Mouse (Mus musculus) liver, embryonic 14.5 days (tissue): ENCODE measurements around the gene Tef.

Source experiments
- CTCF ChIP-seq: IDR thresholded peaks from 2 replicates; pipeline ENCODE4 v1.5.1; 2016; ENCODE audit warnings: antibody characterized with exemption, low read depth, control low read depth
- EP300 ChIP-seq: IDR thresholded peaks from 2 replicates; pipeline ENCODE4 v1.6.1; 2016; ENCODE audit warnings: antibody characterized with exemption, low read depth

DNA sequence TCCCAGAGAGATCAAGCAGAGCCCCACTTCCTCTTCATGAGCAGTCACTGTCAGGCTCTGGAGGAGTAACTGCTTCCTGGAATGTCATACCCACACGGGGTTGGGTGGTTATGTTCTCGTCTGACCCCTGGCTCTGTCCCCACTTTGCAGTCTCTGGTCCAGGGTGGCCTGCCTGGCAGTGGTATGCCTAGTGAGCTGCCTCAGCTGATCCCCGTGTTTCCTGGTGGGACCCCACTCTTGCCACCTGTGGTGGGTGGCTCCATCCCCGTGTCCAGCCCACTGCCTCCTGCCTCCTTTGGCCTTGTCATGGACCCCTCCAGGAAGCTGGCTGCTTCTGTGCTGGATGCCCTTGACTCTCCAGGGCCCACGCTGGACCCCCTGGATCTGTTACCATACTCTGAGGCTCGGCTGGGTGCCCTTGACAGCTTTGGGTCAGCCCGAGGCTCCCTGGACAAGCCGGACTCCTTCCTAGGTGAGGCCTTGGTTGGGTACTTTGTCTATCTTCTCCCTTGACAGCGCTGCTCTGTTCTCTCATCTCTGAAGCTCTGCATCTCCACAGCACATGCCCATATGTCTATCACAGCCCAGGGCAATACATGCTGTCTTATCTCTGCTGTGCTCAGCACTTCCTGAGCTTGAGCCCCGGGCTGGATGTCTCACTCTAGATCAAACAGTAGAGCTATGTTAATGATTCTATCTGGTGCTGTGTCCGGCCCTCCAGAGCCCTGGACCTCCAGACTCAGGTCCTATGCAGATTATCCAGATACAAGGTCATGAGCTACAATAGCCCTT lies 25.4 kb upstream of the Tef start:
- TF ChIP-seq CTCF (no peak), EP300 (no peak)
